ENCODE assay signal across 20 mouse cellular contexts in genomic region chr2:92100768-92101167, GRCm38 (mm10). TPM values are rescaled to one million over a fixed set of nuclear protein-coding genes. Genes with fewer than 3 reads are reported as not detected.
DNase-seq lines count a peak whose midpoint lies in the region; ATAC-seq and TF ChIP-seq lines count a peak whose summit lies in the region.
"Had no signal": no experiment of that assay in that cellular context is flagged by ENCODE, and none has a peak within 500 bp of the region (broad histone marks: within the 10 kb centered on the region; RNA-seq: fewer than 3 reads in every experiment).

No protein-coding gene starts in this region.

- 0 out of 2 replicates have a peak, but pooled peaks cover 3% of the 10 kb centered on the region for H3K9me3 ChIP-seq in heart, embryonic 10.5 days
- H3K9me3 ChIP-seq in lung, embryonic 14.5 days (ENCODE audit: low read depth, low read length), result no peaks in the 10 kb centered on the region
- H3K9me3 ChIP-seq: hindbrain, embryonic 12.5 days had no signal

- H3K27ac ChIP-seq in heart, embryonic 10.5 days, result no peak overlapping the region
- no peak overlapping the region for H3K27ac ChIP-seq in lung, embryonic 14.5 days (ENCODE audit: low read depth)
- H3K27ac ChIP-seq: embryonic facial prominence, embryonic 10.5 days; heart, adult 2 months; hindbrain, embryonic 12.5 days had no signal

- DNase-seq in heart, adult 11 months, result peak; percentile 90
- no peak for DNase-seq in heart, embryonic 10.5 days (ENCODE audit: low spot score)
- peak; percentile 33 for DNase-seq in lung, embryonic 14.5 days
- DNase-seq in lung, postnatal 25 days (ENCODE audit: low spot score), result no peak
- DNase-seq in lung, postnatal 4 days, result peak; percentile 7 to 32
- DNase-seq in lung, postnatal 14 days, result no peak
- DNase-seq in cerebellum, postnatal 4 days (ENCODE audit: low spot score in 2 of 2), result no peak
- no peak for DNase-seq in cerebellum, postnatal 36 days
- DNase-seq: adrenal gland, postnatal 10 days; cerebellum, adult 11 months; cerebellum, adult 8-10 months; cerebellum, postnatal 25 days; gastrocnemius, postnatal 36 days had no signal

- 70% methylated on average over 6 of the region's 6 CpGs for WGBS in heart, embryonic 10.5 days
- WGBS in lung, embryonic 14.5 days, result 65% methylated on average over 6 of the region's 6 CpGs

- no peak overlapping the region for H3K4me2 ChIP-seq in lung, embryonic 14.5 days
- H3K4me2 ChIP-seq: hindbrain, embryonic 12.5 days had no signal

- no peaks in the 10 kb centered on the region for H3K27me3 ChIP-seq in heart, embryonic 10.5 days (ENCODE audit: insufficient read depth, poor library complexity, severe bottlenecking)
- no peaks in the 10 kb centered on the region for H3K27me3 ChIP-seq in lung, embryonic 14.5 days (ENCODE audit: insufficient read depth, low read length)
- H3K27me3 ChIP-seq: hindbrain, embryonic 12.5 days had no signal

- H3K36me3 ChIP-seq in heart, embryonic 10.5 days, result no peaks in the 10 kb centered on the region
- H3K36me3 ChIP-seq in lung, embryonic 14.5 days (ENCODE audit: insufficient read depth), result no peaks in the 10 kb centered on the region
- H3K36me3 ChIP-seq: embryonic facial prominence, embryonic 10.5 days; hindbrain, embryonic 12.5 days had no signal

- TF ChIP-seq CTCF in lung, embryonic 14.5 days (IDR thresholded peaks at IDR 0.05; ENCODE audit: low read depth), result no peak

- no peak for ATAC-seq in lung, embryonic 14.5 days (ENCODE audit: insufficient read depth)
- ATAC-seq: forebrain, embryonic 14.5 days; hindbrain, embryonic 16.5 days; inflammation-experienced regulatory T-cells, adult 6 months; intestine, postnatal 0 days had no signal

- H3K4me3 ChIP-seq in heart, embryonic 10.5 days, result no peak overlapping the region
- H3K4me3 ChIP-seq in lung, embryonic 14.5 days (ENCODE audit: low read depth, low read length), result no peak overlapping the region
- H3K4me3 ChIP-seq: embryonic facial prominence, embryonic 10.5 days; heart, adult 2 months; hindbrain, embryonic 12.5 days had no signal

- H3K4me1 ChIP-seq in heart, embryonic 10.5 days, result no peaks in the 10 kb centered on the region
- no peaks in the 10 kb centered on the region for H3K4me1 ChIP-seq in lung, embryonic 14.5 days (ENCODE audit: insufficient read depth)
- H3K4me1 ChIP-seq: embryonic facial prominence, embryonic 10.5 days; hindbrain, embryonic 12.5 days had no signal

- no peak overlapping the region for H3K9ac ChIP-seq in lung, embryonic 14.5 days
- H3K9ac ChIP-seq: hindbrain, embryonic 12.5 days had no signal

RNA-seq across cellular contexts. Expression of gene Phf21a, which starts 7.9 kb away (rescaled TPM):
- 20.6 and 30.3 TPM in 2 replicates for polyA plus RNA-seq in heart, embryonic 10.5 days (2016; fragmentation: Nextera tagmentation; extraction: Ambion mirVana)
- polyA plus RNA-seq in lung, embryonic 14.5 days (2014; fragmentation: Nextera tagmentation; extraction: Ambion mirVana), result 24.9 and 26.1 TPM in 2 replicates

Comparison
In these comparisons a context has a peak if more than half of its experiments do, and no peak if none do; other contexts are left out.
1. DNase-seq: peak in heart, adult 11 months (single experiment), lung, embryonic 14.5 days (single experiment) and lung, postnatal 4 days (2 of 2); none in heart, embryonic 10.5 days (single experiment), lung, postnatal 25 days (single experiment), lung, postnatal 14 days (single experiment), cerebellum, postnatal 4 days (0 of 2) and cerebellum, postnatal 36 days (0 of 2).